In the genomic region with DNA sequence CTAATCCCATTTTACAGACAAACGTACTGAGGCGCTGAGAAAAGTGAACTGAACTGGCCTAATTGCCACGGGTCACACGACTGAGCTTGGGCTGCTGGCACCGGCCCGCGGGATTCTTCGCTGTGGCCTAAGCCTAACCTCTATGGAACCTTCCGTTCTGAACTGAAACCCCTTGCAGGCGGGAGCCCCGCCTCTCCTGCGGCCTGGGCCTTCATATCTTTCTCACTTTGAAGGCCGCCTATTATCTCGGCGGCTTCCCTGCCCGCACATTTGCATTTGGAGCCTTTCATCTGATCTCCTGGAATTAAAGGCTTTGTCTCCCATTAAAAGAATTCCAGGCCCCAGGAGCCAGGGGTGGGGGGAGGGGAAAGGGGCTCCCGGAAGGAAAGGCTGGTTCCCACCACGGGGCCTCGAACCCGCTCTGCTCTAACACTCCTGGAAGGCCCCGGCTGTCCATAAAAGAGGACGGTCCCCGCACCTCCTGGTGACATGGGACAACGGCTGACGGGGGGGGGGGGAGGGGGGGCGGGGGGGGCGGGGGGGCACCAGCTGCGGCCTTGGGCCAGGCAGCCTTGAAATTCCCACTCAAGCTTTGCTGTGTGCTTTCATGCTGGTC, we compare ENCODE assay signal across 8 mouse cellular contexts.
DNase-seq lines count a peak whose midpoint lies in the region; ATAC-seq and TF ChIP-seq lines count a peak whose summit lies in the region.

No protein-coding gene starts in this region.

- no peak for TF ChIP-seq EP300 in lung, postnatal 0 days (IDR thresholded peaks at IDR 0.05)

- H3K9me3 ChIP-seq in embryonic facial prominence, embryonic 11.5 days (replicated peaks; ENCODE audit: control insufficient read depth, low read length) = no peaks in the 10 kb centered on the region
- H3K9me3 ChIP-seq in embryonic facial prominence, embryonic 10.5 days = no peaks in the 10 kb centered on the region
- H3K9me3 ChIP-seq in lung, postnatal 0 days (ENCODE audit: low read length) = no peaks in the 10 kb centered on the region
- no peaks in the 10 kb centered on the region for H3K9me3 ChIP-seq in liver, embryonic 15.5 days (replicated peaks)

- 29% methylated on average over 21 of the region's 28 CpGs for WGBS in embryonic facial prominence, embryonic 11.5 days
- 21% methylated on average over 23 of the region's 28 CpGs for WGBS in embryonic facial prominence, embryonic 10.5 days
- WGBS in lung, postnatal 0 days = 29% methylated on average over 19 of the region's 28 CpGs
- WGBS in liver, embryonic 15.5 days (ENCODE audit: insufficient replicate concordance) = 21% methylated on average over 21 of the region's 28 CpGs

- no peak overlapping the region for H3K27ac ChIP-seq in embryonic facial prominence, embryonic 11.5 days (replicated peaks; ENCODE audit: low read depth, low read length)
- H3K27ac ChIP-seq in embryonic facial prominence, embryonic 10.5 days (replicated peaks) = no peak overlapping the region
- no peak overlapping the region for H3K27ac ChIP-seq in lung, postnatal 0 days (ENCODE audit: low read length)
- H3K27ac ChIP-seq in liver, embryonic 15.5 days (replicated peaks) = no peak overlapping the region

- H3K9ac ChIP-seq in embryonic facial prominence, embryonic 11.5 days (replicated peaks; ENCODE audit: low read length) = no peak overlapping the region
- H3K9ac ChIP-seq in lung, postnatal 0 days (replicated peaks; ENCODE audit: low read depth) = no peak overlapping the region
- H3K9ac ChIP-seq in liver, embryonic 15.5 days = no peak overlapping the region

- no peak overlapping the region for H3K4me2 ChIP-seq in embryonic facial prominence, embryonic 11.5 days (ENCODE audit: low read depth, low read length)
- H3K4me2 ChIP-seq in lung, postnatal 0 days (replicated peaks; ENCODE audit: low read depth, low read length) = 0 out of 2 replicates have a peak overlapping the region, but pooled peaks have one; percentile 11
- peak overlapping the region; percentile 25 for H3K4me2 ChIP-seq in liver, embryonic 15.5 days

- TF ChIP-seq CTCF in lung, postnatal 0 days (IDR thresholded peaks at IDR 0.05) = no peak

- no peak overlapping the region for H3K4me3 ChIP-seq in embryonic facial prominence, embryonic 11.5 days (ENCODE audit: low read depth, low read length)
- H3K4me3 ChIP-seq in embryonic facial prominence, embryonic 10.5 days = no peak overlapping the region
- no peak overlapping the region for H3K4me3 ChIP-seq in lung, postnatal 0 days (ENCODE audit: low read depth, low read length)
- H3K4me3 ChIP-seq in liver, embryonic 15.5 days (replicated peaks) = no peak overlapping the region

- no peaks in the 10 kb centered on the region for H3K4me1 ChIP-seq in embryonic facial prominence, embryonic 11.5 days (ENCODE audit: control insufficient read depth, insufficient read depth, low read length)
- H3K4me1 ChIP-seq in embryonic facial prominence, embryonic 10.5 days = peaks cover 20% of the 10 kb centered on the region
- no peaks in the 10 kb centered on the region; the same call in 1 of the 2 replicates for H3K4me1 ChIP-seq in lung, postnatal 0 days (ENCODE audit: insufficient read depth, low read depth, low read length)
- H3K4me1 ChIP-seq in liver, embryonic 15.5 days (replicated peaks) = no peaks in the 10 kb centered on the region

- no peaks in the 10 kb centered on the region for H3K27me3 ChIP-seq in embryonic facial prominence, embryonic 11.5 days (ENCODE audit: control insufficient read depth, insufficient read depth, low read length)
- peaks cover 99% of the 10 kb centered on the region for H3K27me3 ChIP-seq in embryonic facial prominence, embryonic 10.5 days (replicated peaks; ENCODE audit: low read depth, poor library complexity, severe bottlenecking)
- no peaks in the 10 kb centered on the region; the same call in 1 of the 2 replicates for H3K27me3 ChIP-seq in lung, postnatal 0 days (replicated peaks; ENCODE audit: insufficient read depth, low read length)
- 0 out of 2 replicates have a peak, but pooled peaks cover 14% of the 10 kb centered on the region for H3K27me3 ChIP-seq in liver, embryonic 15.5 days

- no peaks in the 10 kb centered on the region for H3K36me3 ChIP-seq in embryonic facial prominence, embryonic 11.5 days (replicated peaks; ENCODE audit: control insufficient read depth, insufficient read depth, low read depth, low read length)
- no peaks in the 10 kb centered on the region for H3K36me3 ChIP-seq in embryonic facial prominence, embryonic 10.5 days (replicated peaks)
- no peaks in the 10 kb centered on the region for H3K36me3 ChIP-seq in lung, postnatal 0 days (ENCODE audit: insufficient read depth, low read length)
- no peaks in the 10 kb centered on the region for H3K36me3 ChIP-seq in liver, embryonic 15.5 days (replicated peaks)

- ATAC-seq in embryonic facial prominence, embryonic 11.5 days (replicated peaks; ENCODE audit: insufficient number of reproducible peaks, low FRiP score, low TSS enrichment, low read depth) = no peak
- no peak for ATAC-seq in lung, postnatal 0 days
- no peak for ATAC-seq in liver, embryonic 15.5 days (ENCODE audit: insufficient read depth)

- peak; percentile 14 for DNase-seq in embryonic facial prominence, embryonic 11.5 days (ENCODE audit: low spot score)
- DNase-seq in embryonic facial prominence, embryonic 10.5 days (ENCODE audit: low spot score) = no peak
- DNase-seq in lung, postnatal 0 days (ENCODE audit: low spot score) = no peak
- no peak for DNase-seq in lung, postnatal 36 days
- peak; percentile 90 for DNase-seq in ZHBTc4 (ENCODE audit: low read depth, low spot score)
- DNase-seq in right cerebral cortex, postnatal 14 days = no peak
- no peak for DNase-seq in cerebellum, adult 11-12 months

Comparison
In these comparisons a context has a peak if more than half of its experiments do, and no peak if none do; other contexts are left out.
1. DNase-seq: peak in embryonic facial prominence, embryonic 11.5 days (single experiment) and ZHBTc4 (single experiment); none in embryonic facial prominence, embryonic 10.5 days (single experiment), lung, postnatal 0 days (single experiment), lung, postnatal 36 days (single experiment), right cerebral cortex, postnatal 14 days (single experiment) and cerebellum, adult 11-12 months (single experiment).